Mouse (Mus musculus) kidney, adult 18-20 months (tissue): ENCODE measurements around the gene Mblac1.

ENCODE experiments used
- DNase-seq: peaks from one replicate; pipeline ENCODE4 v3.0.0; 2021

The Mblac1 gene

GRCm38 (mm10) chr5:138219864-138220263 lies 25.8 kb downstream of the Mblac1 start:
- DNase-seq, result no peak

GRCm38 (mm10) chr5:138222111-138222510 lies 28.0 kb downstream of the Mblac1 start:
- peak; percentile 90 for DNase-seq

GRCm38 (mm10) chr5:138223287-138223686 lies 29.2 kb downstream of the Mblac1 start:
- no peak for DNase-seq

GRCm38 (mm10) chr5:138225700-138226099 lies 31.6 kb downstream of the Mblac1 start, which contains the start of gene Nxpe5:
Gene Nxpe5 (plus strand): TSS chr5:138225898.
- DNase-seq, result no peak

- DNase-seq, result no peak
Measured at GRCm38 (mm10) chr5:138226491-138226890, 32.4 kb downstream of the Mblac1 start.

- no peak for DNase-seq
Measured at GRCm38 (mm10) chr5:138227367-138227766, 33.3 kb downstream of the Mblac1 start.

GRCm38 (mm10) chr5:138228026-138228425 lies 33.9 kb downstream of the Mblac1 start:
- DNase-seq, result peak; percentile 60

GRCm38 (mm10) chr5:138229511-138229910 lies 35.4 kb downstream of the Mblac1 start:
- no peak for DNase-seq

- no peak for DNase-seq
Measured at GRCm38 (mm10) chr5:138233778-138234177, 39.7 kb downstream of the Mblac1 start.

GRCm38 (mm10) chr5:138234224-138234623 lies 40.1 kb downstream of the Mblac1 start:
- DNase-seq, result no peak

- DNase-seq, result no peak
Measured at GRCm38 (mm10) chr5:138241511-138241910, 47.4 kb downstream of the Mblac1 start.
